Mouse (Mus musculus) MEL (cell line): ENCODE data around the gene Umad1. TPM values are rescaled to one million over a fixed set of nuclear protein-coding genes. Genes with fewer than 3 reads are reported as not detected.

Experiments used
- DNase-seq: peaks from one replicate; pipeline ENCODE4 v3.0.0; 2011; ENCODE audit warnings: low read depth, low spot score
- H3K27ac ChIP-seq: 2 replicates; pipeline ENCODE4 v1.5.1; 2012; ENCODE audit warnings: low read depth, mild to moderate bottlenecking, control low read depth, low read length, moderate library complexity; ENCODE audit not compliant: control insufficient read depth
- H3K27me3 ChIP-seq, 2 experiments: fragments of 150-350 bp in 1 of 2; sonication (generic) in 1 of 2; 2 replicates each; pipeline ENCODE4 v1.6.1; 2012; ENCODE audit warnings: low read length in 2 of 2, mild to moderate bottlenecking in 2 of 2, improper control_type of control experiment in 1 of 2, moderate library complexity in 1 of 2; ENCODE audit not compliant: insufficient read depth in 2 of 2, control insufficient read depth in 1 of 2
- H3K36me3 ChIP-seq, 2 experiments: 2 replicates each; pipeline ENCODE4 v1.6.1; 2012 to 2014; ENCODE audit warnings: low read length in 2 of 2, improper control_type of control experiment in 1 of 2, inconsistent platforms in 1 of 2, mild to moderate bottlenecking in 1 of 2; ENCODE audit not compliant: insufficient read depth in 2 of 2, control insufficient read depth in 1 of 2
- H3K4me1 ChIP-seq, 2 experiments: fragments of 150-350 bp in 1 of 2; sonication (generic) in 1 of 2; 2 replicates each; pipeline ENCODE4 v1.6.1; 2012; ENCODE audit warnings: low read length in 2 of 2, improper control_type of control experiment in 1 of 2, mild to moderate bottlenecking in 1 of 2; ENCODE audit not compliant: insufficient read depth in 2 of 2, control insufficient read depth in 1 of 2
- H3K4me3 ChIP-seq, 2 experiments: fragments of 150-350 bp in 1 of 2; sonication (generic) in 1 of 2; 2 replicates each; pipeline ENCODE4 v1.5.1; 2012; ENCODE audit warnings: low read depth in 2 of 2, low read length in 2 of 2, mild to moderate bottlenecking in 2 of 2, moderate library complexity in 2 of 2, control low read depth in 1 of 2, improper control_type of control experiment in 1 of 2; ENCODE audit not compliant: control insufficient read depth in 1 of 2, insufficient read depth in 1 of 2
- H3K79me2 ChIP-seq: 2 replicates; pipeline ENCODE4 v1.6.1; 2012; ENCODE audit warnings: mild to moderate bottlenecking, low read length, moderate library complexity; ENCODE audit not compliant: control insufficient read depth, poor library complexity, insufficient read depth
- H3K9ac ChIP-seq: 2 replicates; pipeline ENCODE4 v1.6.1; 2012; ENCODE audit warnings: low read depth, mild to moderate bottlenecking, control low read depth, low read length, moderate library complexity; ENCODE audit not compliant: control insufficient read depth, poor library complexity, severe bottlenecking
- H3K9me3 ChIP-seq: fragments of 150-350 bp; sonication (generic); replicated peaks from 2 replicates; pipeline ENCODE4 v1.6.1; 2012; ENCODE audit warnings: mild to moderate bottlenecking, low read length, improper control_type of control experiment, moderate library complexity; ENCODE audit not compliant: insufficient read depth
- CHD1 ChIP-seq: IDR thresholded peaks from 2 replicates; pipeline ENCODE4 v1.6.1; 2012; ENCODE audit warnings: low read depth, mild to moderate bottlenecking, inconsistent platforms, low read length, improper control_type of control experiment
- CTCF ChIP-seq, 3 experiments: IDR thresholded peaks in 2 of 3; conservative IDR thresholded peaks in 1 of 3; 2 replicates each; pipeline ENCODE4 v1.5.1; 2011 to 2012; ENCODE audit warnings: low read length in 3 of 3, low read depth in 2 of 3, mild to moderate bottlenecking in 2 of 3, improper control_type of control experiment in 1 of 3, inconsistent platforms in 1 of 3, mixed read lengths in 1 of 3, moderate library complexity in 1 of 3; ENCODE audit not compliant: control insufficient read depth in 1 of 3, insufficient read depth in 1 of 3, poor library complexity in 1 of 3, severe bottlenecking in 1 of 3
- E2F4 ChIP-seq: IDR thresholded peaks from 2 replicates; pipeline ENCODE4 v1.6.1; 2011; ENCODE audit warnings: low read depth, low read length, improper control_type of control experiment, borderline replicate concordance
- ETS1 ChIP-seq: IDR thresholded peaks from 2 replicates; pipeline ENCODE4 v1.6.1; 2012; ENCODE audit warnings: low read depth, mild to moderate bottlenecking, inconsistent platforms, low read length, improper control_type of control experiment, moderate library complexity
- GABPA ChIP-seq: IDR thresholded peaks from 2 replicates; pipeline ENCODE4 v1.6.1; 2012; ENCODE audit warnings: low read depth, mild to moderate bottlenecking, inconsistent platforms, low read length, improper control_type of control experiment, moderate library complexity
- GATA1 ChIP-seq: IDR thresholded peaks from 2 replicates; pipeline ENCODE4 v1.6.1; 2011; ENCODE audit warnings: low read depth, low read length, improper control_type of control experiment
- HCFC1 ChIP-seq: IDR thresholded peaks from 2 replicates; pipeline ENCODE4 v1.6.1; 2012; ENCODE audit warnings: low read depth, mild to moderate bottlenecking, inconsistent platforms, low read length, improper control_type of control experiment, moderate library complexity
- KAT2A ChIP-seq: conservative IDR thresholded peaks from 2 replicates; pipeline ENCODE4 v1.6.1; 2012; ENCODE audit warnings: low read depth, low read length, improper control_type of control experiment, inconsistent platforms
- MAZ ChIP-seq: IDR thresholded peaks from 2 replicates; pipeline ENCODE4 v1.6.1; 2012; ENCODE audit warnings: low read depth, mild to moderate bottlenecking, inconsistent platforms, low read length, improper control_type of control experiment
- MYB ChIP-seq: IDR thresholded peaks from 2 replicates; pipeline ENCODE4 v1.6.1; 2011; ENCODE audit warnings: mild to moderate bottlenecking, low read depth, low read length, improper control_type of control experiment
- NELFE ChIP-seq: IDR thresholded peaks from 2 replicates; pipeline ENCODE4 v1.6.1; 2011; ENCODE audit warnings: low read depth, low read length, improper control_type of control experiment
- NRF1 ChIP-seq: IDR thresholded peaks from 2 replicates; pipeline ENCODE4 v1.6.1; 2014; ENCODE audit warnings: low read depth, mild to moderate bottlenecking, inconsistent platforms, low read length, improper control_type of control experiment, moderate library complexity; ENCODE audit not compliant: poor library complexity, insufficient read depth, severe bottlenecking
- POLR2A ChIP-seq, 2 experiments: IDR thresholded peaks; 2 replicates each; pipeline ENCODE4 v1.6.1; 2011 to 2012; ENCODE audit warnings: low read length in 2 of 2, mild to moderate bottlenecking in 2 of 2, control low read depth in 1 of 2, improper control_type of control experiment in 1 of 2, low read depth in 1 of 2, moderate library complexity in 1 of 2; ENCODE audit not compliant: control insufficient read depth in 1 of 2, insufficient read depth in 1 of 2, poor library complexity in 1 of 2
- POLR2AphosphoS2 ChIP-seq: IDR thresholded peaks from 2 replicates; pipeline ENCODE4 v1.6.1; 2011; ENCODE audit warnings: low read length, improper control_type of control experiment
- RCOR1 ChIP-seq: IDR thresholded peaks from 2 replicates; pipeline ENCODE4 v1.6.1; 2012; ENCODE audit warnings: low read depth, mild to moderate bottlenecking, inconsistent platforms, low read length, improper control_type of control experiment
- SIN3A ChIP-seq: IDR thresholded peaks from 2 replicates; pipeline ENCODE4 v1.6.1; 2012; ENCODE audit warnings: low read length, improper control_type of control experiment, inconsistent platforms
- SMC3 ChIP-seq: IDR thresholded peaks from 2 replicates; pipeline ENCODE4 v1.6.1; 2011; ENCODE audit warnings: low read depth, low read length, improper control_type of control experiment
- TAL1 ChIP-seq: IDR thresholded peaks from 2 replicates; pipeline ENCODE4 v1.6.1; 2012; ENCODE audit warnings: mild to moderate bottlenecking, inconsistent platforms, low read length, moderate library complexity, mixed read lengths
- TCF12 ChIP-seq: IDR thresholded peaks from 2 replicates; pipeline ENCODE4 v1.6.1; 2014; ENCODE audit warnings: low read depth, mild to moderate bottlenecking, inconsistent platforms, low read length, improper control_type of control experiment, moderate library complexity
- UBTF ChIP-seq: IDR thresholded peaks from 2 replicates; pipeline ENCODE4 v1.6.1; 2012; ENCODE audit warnings: low read depth, mild to moderate bottlenecking, inconsistent platforms, low read length, improper control_type of control experiment, moderate library complexity, borderline replicate concordance; ENCODE audit not compliant: insufficient read depth
- USF1 ChIP-seq: IDR thresholded peaks from 2 replicates; pipeline ENCODE4 v1.6.1; 2014; ENCODE audit warnings: low read depth, mild to moderate bottlenecking, inconsistent platforms, low read length, improper control_type of control experiment, moderate library complexity
- ZC3H11A ChIP-seq: IDR thresholded peaks from 2 replicates; pipeline ENCODE4 v1.6.1; 2012; ENCODE audit warnings: low read depth, mild to moderate bottlenecking, inconsistent platforms, low read length, improper control_type of control experiment
- ZNF384 ChIP-seq: IDR thresholded peaks from 2 replicates; pipeline ENCODE4 v1.6.1; 2012; ENCODE audit warnings: low read depth, mild to moderate bottlenecking, inconsistent platforms, low read length, improper control_type of control experiment
- polyA plus RNA-seq, 2 experiments: library from polyadenylated mRNA; stranded (reverse) in 1 of 2; unstranded in 1 of 2; fragments of >175 nt in 1 of 2; fragments of >200 nt in 1 of 2; gene quantifications; 2 replicates each; pipeline versions ENCODE4 v1.2.1 to v1.2.4; 2012; ENCODE audit warnings: low replicate concordance in 2 of 2, low read depth in 1 of 2; ENCODE audit not compliant: insufficient read length in 2 of 2, insufficient read depth in 1 of 2, missing spikeins in 1 of 2
- total RNA-seq: library from RNA; depleted of rRNA; stranded (reverse); fragments of 300-350 nt; gene quantifications from 2 replicates; pipeline ENCODE4 v1.2.3, GENCODE M21; 2012

The Umad1 gene
- total and polyA plus RNA-seq, 3 experiments = 5.3 to 9.7 TPM; not detected in 1

DNA sequence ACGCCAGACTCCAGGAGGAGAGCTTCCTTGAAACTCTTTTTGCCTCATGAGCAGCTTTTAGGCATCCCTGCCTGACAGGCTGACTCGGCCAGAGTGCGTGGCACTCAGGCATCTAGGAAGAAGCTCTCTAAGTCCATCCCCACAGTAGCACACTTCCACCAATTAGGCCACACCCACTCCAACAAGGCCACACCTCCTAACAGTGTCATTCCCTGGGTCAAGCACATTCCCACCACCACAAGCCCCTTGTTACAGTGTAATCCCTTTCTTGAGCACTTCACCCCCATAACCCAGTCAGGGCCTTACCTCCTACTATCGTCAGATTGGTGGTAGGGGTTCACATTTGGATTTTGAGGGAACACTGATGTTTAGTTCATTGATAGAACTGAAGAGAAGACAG, 108.6 kb downstream of the Umad1 start:
- H3K79me2 ChIP-seq = no peaks in the 10 kb centered on the region
- H3K27ac ChIP-seq = no peak overlapping the region
- no peaks in the 10 kb centered on the region for H3K4me1 ChIP-seq
- TF ChIP-seq MAZ = no peak
- TF ChIP-seq RCOR1 = no peak
- no peak for TF ChIP-seq E2F4
- TF ChIP-seq USF1 = no peak
- TF ChIP-seq ZNF384 = no peak
- TF ChIP-seq KAT2A = no peak
- no peak for TF ChIP-seq SMC3
- no peak for TF ChIP-seq SIN3A
- no peak for TF ChIP-seq MYB
- no peak for TF ChIP-seq NELFE
- TF ChIP-seq TCF12 = no peak
- no peak for TF ChIP-seq UBTF
- TF ChIP-seq POLR2AphosphoS2 = no peak
- no peak for TF ChIP-seq GABPA
- TF ChIP-seq ETS1 = no peak
- no peak for TF ChIP-seq POLR2A (IDR thresholded peaks at IDR 0.05; ENCODE audit: control insufficient read depth in 1 of 2, insufficient read depth in 1 of 2, low read depth in 1 of 2, low read length in 2 of 2, poor library complexity in 1 of 2)
- no peak for TF ChIP-seq HCFC1
- no peak for TF ChIP-seq GATA1
- no peak for DNase-seq
- H3K9ac ChIP-seq = no peak overlapping the region
- no peaks in the 10 kb centered on the region for H3K36me3 ChIP-seq
- no peak overlapping the region for H3K4me3 ChIP-seq
- no peaks in the 10 kb centered on the region for H3K27me3 ChIP-seq
- no peaks in the 10 kb centered on the region for H3K9me3 ChIP-seq

DNA sequence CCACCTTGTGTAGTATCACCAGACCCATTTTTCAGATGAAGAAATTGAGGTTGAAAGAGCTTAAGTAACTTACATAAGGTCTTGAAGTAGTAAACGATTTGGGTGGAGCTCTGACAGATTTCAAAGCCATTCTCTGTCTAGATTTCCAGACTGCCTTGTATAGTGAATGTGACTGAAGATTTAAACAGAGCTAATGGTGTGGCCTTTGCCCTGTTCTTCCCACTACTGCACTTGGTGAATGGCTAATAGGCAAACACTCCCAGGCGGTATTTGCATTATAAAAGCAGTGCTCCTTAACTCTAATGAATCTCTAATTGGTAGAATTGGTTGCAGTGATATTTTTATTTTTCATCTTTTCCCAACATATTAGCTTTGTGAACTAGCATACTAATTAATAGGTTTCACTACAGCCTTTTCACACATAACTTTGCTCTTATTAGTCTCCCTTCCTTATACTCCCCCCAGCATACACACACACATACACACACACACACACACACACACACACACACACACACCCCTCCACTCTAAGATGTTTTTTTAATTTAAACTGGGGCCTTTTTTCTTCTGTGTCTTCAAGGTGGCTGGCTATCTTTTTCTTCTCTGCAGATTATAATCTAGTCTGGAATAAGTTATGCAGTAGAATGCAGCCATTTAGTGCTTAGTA, 109.2 kb downstream of the Umad1 start:
- no peaks in the 10 kb centered on the region for H3K27me3 ChIP-seq
- no peaks in the 10 kb centered on the region for H3K79me2 ChIP-seq
- no peak for TF ChIP-seq MAZ
- TF ChIP-seq SMC3 = no peak
- TF ChIP-seq ZC3H11A = no peak
- TF ChIP-seq POLR2A (IDR thresholded peaks at IDR 0.05; ENCODE audit: control insufficient read depth in 1 of 2, insufficient read depth in 1 of 2, low read depth in 1 of 2, low read length in 2 of 2, poor library complexity in 1 of 2) = no peak
- no peak for TF ChIP-seq SIN3A
- no peak for TF ChIP-seq CHD1
- TF ChIP-seq GABPA = no peak
- no peak for TF ChIP-seq TAL1
- no peak for TF ChIP-seq GATA1
- TF ChIP-seq NRF1 = no peak
- no peak for TF ChIP-seq CTCF (IDR thresholded peaks at IDR 0.05 in 2 of 3, conservative IDR thresholded peaks at IDR 0.05 in 1 of 3; ENCODE audit: control insufficient read depth in 1 of 3, insufficient read depth in 1 of 3, low read depth in 2 of 3, low read length in 3 of 3, poor library complexity in 1 of 3, severe bottlenecking in 1 of 3)
- TF ChIP-seq, all 39 proteins: peak for 0
- no peaks in the 10 kb centered on the region for H3K4me1 ChIP-seq
- no peak overlapping the region for H3K27ac ChIP-seq
- no peak for DNase-seq
- no peaks in the 10 kb centered on the region for H3K36me3 ChIP-seq
- no peak overlapping the region for H3K4me3 ChIP-seq
- H3K9me3 ChIP-seq = no peaks in the 10 kb centered on the region
- H3K9ac ChIP-seq = no peak overlapping the region
